Mouse (Mus musculus) cerebral cortex, adult 2 months (tissue): ENCODE measurements around the gene Mylk2.

ENCODE experiments used
- WGBS: fragments of 180-500 bp; shearing (Covaris S2); methylation state at CpG from one replicate; pipeline ENCODE4 v1.1.7; 2018; 5-methylcytosine and 5-hydroxymethylcytosine counted together

Gene Mylk2

GRCm38 (mm10) chr2:152911031-152911430 lies at the start of gene Mylk2:
Gene Mylk2 (plus strand): TSS chr2:152911352.
- WGBS, result 37% methylated on average over 12 of the region's 12 CpGs

GRCm38 (mm10) chr2:152861891-152862290 lies 49.3 kb upstream of the Mylk2 start:
- 80% methylated on average over 1 of the region's 1 CpGs for WGBS

GRCm38 (mm10) chr2:152862638-152863037 lies 48.5 kb upstream of the Mylk2 start:
- WGBS, result 78% methylated on average over 3 of the region's 3 CpGs

DNA sequence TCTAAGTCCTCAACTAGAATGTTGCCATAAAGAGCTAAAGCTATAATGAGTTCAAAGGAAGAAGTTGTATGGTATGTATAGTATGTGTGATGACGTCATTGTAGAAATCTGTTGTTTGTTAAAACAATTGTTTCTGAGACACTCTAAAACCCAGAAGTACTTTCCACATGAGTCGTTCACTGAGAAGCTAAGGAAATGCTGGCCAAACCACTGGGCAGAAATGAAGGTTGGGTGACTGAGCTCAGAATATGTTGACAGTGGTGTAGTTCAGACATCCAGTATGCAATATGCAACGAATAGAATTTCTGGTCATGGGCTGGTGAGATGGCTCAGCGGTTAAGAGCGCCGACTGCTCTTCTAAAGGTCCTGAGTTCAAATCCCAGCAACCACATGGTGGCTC lies 47.8 kb upstream of the Mylk2 start:
- WGBS, result 93% methylated on average over 6 of the region's 6 CpGs

- WGBS, result 92% methylated on average over 3 of the region's 3 CpGs
These were observed 32.9 kb upstream of the Mylk2 start for GRCm38 (mm10) chr2:152878239-152878638.

GRCm38 (mm10) chr2:152880898-152881297 lies 30.3 kb upstream of the Mylk2 start:
- 89% methylated on average over 13 of the region's 13 CpGs for WGBS

DNA sequence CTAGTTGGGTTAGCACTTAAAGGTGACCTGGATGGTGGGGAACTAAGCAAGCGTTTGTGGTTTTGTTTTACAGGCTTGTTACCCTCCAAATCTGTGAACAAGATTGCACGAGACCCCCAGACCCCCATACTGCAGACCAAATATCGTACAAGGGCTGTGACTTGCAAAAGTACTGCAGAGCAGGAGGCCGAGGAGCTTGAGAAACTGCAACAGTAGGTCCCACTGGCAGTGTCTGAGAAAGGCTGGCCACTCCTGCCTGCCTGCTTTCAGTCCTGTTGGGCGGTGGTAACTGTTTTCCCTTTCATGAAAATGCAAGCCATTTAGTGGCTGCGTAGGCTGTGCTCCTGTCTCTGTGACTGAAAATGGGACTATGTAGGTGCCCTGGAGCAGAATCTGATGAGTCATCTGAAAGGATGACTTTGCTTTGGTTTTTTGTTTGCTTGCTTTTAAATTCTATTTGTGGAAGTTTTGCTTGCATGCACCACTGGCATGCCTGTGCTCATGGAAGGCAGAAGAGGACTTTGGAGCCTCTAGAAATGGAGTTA lies 27.0 kb upstream of the Mylk2 start:
- 76% methylated on average over 6 of the region's 6 CpGs for WGBS

DNA sequence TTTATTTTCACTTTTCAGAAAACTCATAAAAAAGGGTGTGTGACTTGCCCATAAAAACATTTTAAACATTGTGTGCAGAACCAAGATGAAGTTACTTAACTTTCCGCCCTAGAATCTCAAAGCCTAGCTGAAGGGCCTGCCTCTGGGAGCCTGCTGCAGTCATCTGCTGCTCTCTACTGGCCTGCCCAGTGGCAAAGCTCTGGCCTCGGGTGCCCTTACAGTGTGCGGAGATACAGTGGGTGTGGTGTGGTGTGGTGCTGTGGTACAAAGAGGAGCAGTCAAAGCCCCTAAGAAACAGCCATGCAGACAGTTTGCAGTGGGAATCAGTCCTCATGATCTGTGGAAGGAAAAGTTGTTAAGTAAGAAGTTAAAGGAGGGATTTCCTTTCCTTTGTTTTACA lies 23.9 kb upstream of the Mylk2 start:
- 81% methylated on average over 3 of the region's 3 CpGs for WGBS

DNA sequence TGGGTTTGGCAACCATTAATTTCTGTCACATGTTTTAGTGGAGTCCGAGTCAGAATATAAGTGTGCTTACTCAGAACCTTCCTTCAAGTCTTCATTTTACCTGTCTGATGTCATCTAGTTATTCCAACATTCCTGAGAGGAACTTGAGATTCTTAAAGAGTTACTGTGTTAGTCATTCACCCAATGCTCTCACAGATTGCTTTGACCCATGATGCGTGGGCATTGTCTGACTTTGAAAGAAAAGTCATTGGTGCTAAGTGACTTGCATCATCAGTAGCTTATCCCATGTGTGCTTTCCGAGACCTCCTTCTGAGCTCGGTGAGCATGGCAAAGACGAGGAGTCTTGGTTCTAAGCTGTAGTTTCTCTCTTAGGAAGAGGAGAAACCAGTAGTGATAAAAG lies 22.4 kb upstream of the Mylk2 start:
- WGBS, result 95% methylated on average over 5 of the region's 5 CpGs

GRCm38 (mm10) chr2:152895834-152896233 lies 15.3 kb upstream of the Mylk2 start:
- WGBS, result 77% methylated on average over 9 of the region's 9 CpGs

DNA sequence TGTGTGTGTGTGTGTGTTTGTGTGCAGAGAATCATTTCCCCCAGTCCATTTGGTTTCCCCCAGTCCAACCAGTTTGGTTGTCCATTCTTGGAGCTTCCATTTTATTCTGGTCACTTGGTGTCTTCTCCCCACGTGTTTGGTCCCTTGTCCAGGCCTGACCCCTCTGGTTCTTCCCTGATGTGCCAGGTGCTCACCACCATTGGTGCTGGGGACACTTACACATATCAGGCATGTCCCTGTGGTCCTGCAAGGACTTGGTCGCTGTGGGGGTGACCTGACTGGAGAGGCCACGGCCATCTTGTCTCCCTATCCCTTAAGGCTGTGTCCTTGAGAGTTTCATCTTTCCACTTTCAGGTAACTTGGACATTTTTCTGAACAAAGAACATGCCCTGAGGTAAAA lies 14.2 kb upstream of the Mylk2 start:
- 89% methylated on average over 3 of the region's 3 CpGs for WGBS

DNA sequence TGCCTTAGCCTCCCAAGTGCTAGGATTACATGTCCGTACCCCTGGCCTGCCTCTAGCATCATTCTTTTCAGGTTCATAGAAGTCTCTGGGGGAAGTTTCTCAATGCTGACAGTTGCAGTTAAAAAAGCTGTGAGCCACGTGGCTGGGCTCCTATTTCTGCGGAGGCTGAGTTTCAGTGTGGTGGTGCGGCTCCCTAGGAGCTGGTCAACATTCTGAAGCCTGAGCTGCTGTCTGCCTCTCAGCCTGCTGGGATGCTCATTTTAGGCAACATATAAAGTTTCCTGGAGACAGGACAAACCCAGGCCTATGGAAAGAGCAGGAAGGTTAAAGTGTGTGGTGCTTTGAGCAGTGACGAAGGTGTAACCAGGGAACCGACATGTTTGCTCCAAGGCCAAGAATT lies 12.1 kb upstream of the Mylk2 start:
- 61% methylated on average over 6 of the region's 6 CpGs for WGBS

GRCm38 (mm10) chr2:152901296-152901695 lies 9.9 kb upstream of the Mylk2 start:
- WGBS, result 95% methylated on average over 15 of the region's 15 CpGs

GRCm38 (mm10) chr2:152902658-152903057 lies 8.5 kb upstream of the Mylk2 start:
- WGBS, result 53% methylated on average over 3 of the region's 3 CpGs

GRCm38 (mm10) chr2:152903586-152903985 lies 7.6 kb upstream of the Mylk2 start:
- 90% methylated on average over 4 of the region's 4 CpGs for WGBS

GRCm38 (mm10) chr2:152904127-152904643 lies 7.0 kb upstream of the Mylk2 start:
- WGBS, result 55% methylated on average over 5 of the region's 5 CpGs

- WGBS, result 73% methylated on average over 11 of the region's 11 CpGs
These were observed 5.9 kb upstream of the Mylk2 start for GRCm38 (mm10) chr2:152905036-152905829.

DNA sequence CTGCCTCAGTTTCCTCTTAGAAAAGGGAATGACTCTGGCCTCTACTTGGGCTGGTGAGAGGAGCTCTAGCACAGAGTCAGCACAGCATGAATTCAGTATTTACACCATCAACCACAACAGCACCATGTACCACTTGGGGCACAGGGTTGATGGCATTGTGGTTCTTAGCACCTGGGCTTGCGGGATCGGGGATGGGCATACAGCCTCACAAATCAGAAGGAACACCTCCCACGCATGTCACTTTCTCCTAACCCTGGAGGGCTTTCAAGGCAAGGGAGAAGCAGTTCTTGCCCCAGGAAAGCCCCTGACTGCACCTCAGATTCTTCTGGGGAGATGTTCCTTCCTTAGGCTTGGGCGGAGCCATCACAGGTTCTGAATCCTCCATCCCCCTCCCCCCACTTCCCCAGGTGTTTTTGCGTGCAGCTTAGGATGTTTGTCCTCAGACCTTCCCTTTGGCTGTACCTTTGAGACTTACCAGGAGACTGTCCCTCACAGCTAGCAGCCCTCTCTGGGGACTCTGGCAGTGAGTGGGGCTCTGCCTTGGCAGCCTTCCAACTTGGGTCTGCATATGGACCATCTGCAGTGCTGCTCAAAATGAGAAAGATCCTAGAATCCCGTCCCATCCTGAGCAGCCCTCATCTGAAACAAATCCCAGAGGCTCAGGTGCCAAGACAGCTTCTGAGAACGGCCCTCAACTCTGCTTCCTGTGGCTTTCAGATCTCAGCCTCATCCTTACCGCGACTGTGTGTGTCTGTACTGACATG lies 4.7 kb upstream of the Mylk2 start:
- WGBS, result 60% methylated on average over 9 of the region's 9 CpGs

DNA sequence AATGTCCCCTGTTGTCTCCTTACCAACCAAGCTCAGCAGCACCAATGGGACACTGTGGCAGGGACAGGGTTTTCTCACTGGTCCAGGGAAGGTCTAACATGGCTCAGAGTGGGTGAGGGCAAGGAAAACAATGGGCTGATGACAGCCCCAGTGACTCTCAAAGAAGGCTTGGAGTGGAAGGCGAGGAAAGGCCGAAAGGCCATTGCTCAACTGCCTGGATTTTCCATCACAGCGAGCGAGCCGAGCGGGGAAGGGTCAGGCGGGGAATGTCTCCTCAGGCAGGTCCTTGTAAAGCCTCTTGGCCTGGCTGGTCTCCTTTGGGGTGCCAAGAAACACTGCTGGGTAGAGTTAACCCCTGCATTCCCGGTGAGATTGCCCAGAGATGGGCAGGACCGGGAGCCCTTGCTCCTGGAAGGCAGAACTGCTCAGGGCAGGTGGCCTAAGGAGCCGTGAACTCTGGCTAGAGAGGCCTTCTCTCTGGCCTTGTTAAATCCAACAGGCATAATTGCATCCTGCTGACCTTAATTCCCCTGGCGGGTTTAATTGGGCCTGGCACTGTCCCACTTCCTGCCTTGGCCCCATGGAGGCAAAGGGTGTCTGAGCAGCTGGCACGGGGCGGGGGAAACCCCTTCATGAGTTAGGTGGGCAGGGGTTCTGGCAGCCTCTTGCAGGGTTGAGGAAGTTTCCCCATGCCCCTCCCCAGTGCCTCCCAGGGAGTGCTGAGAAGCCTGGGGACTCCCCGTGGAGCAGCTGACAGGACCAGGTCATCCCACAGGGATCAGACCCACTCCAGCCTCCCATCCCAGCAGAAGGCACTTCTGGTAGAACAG lies 3.8 kb upstream of the Mylk2 start:
- WGBS, result 57% methylated on average over 14 of the region's 14 CpGs

GRCm38 (mm10) chr2:152909848-152910247 lies 1.3 kb upstream of the Mylk2 start:
- WGBS, result 86% methylated on average over 6 of the region's 6 CpGs

GRCm38 (mm10) chr2:152911432-152911831 lies 280 bp downstream of the Mylk2 start:
- WGBS, result 31% methylated on average over 6 of the region's 6 CpGs

DNA sequence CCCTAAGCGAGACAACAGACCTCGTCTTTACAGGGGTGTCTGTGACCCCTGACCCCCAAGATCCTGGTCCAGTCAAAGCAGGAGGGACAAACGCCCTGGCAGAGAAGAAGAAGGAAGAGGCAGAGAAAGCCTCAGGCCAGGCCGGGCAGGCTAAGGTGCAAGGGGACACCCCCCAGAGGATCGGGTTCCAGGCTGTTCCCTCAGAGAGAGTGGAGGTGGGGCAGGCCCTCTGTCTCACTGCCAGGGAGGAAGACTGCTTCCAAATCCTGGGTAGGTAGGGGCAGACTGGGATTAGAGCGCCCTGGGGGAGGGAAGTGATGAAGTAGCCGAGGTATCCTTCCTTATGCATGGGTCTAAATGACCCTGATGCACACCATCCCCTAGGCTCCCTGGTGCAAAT lies 2.3 kb downstream of the Mylk2 start:
- 57% methylated on average over 7 of the region's 7 CpGs for WGBS
